Mouse (Mus musculus): Measurements from ENCODE around the gene Rnase2b. TPM values are rescaled to one million over a fixed set of nuclear protein-coding genes. Genes with fewer than 3 reads are reported as not detected.
"Not testable (repeated sequence)": the region's sequence is repeated elsewhere in the genome, so short reads cannot be mapped to it uniquely, and the experiment has no call there.

Gene Rnase2b
- not detected for total RNA-seq (2021)

DNA sequence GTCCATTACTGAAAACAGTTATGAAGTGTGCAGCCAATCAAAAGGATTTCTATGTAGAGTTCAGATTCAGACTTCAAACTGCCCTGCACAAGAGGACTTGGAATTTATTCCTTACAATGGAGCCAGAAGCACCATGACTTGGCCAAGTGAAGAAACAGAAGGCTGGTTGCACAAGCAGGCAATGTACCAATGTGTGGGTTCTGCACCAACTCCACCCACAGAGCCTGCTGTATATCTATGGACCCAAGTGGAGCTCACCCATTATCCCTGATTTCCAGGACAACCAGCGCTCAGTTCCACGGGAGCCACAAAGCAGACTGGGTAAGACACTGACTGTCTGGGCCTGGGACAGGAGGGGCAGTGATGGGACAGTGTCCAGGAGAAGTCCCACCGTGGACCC is at the start of gene Rnase2b:
Gene Rnase2b, plus strand, starts transcription at position 285 of the 400 bp plus-strand sequence.
- intact Hi-C loops (cut with DNase I): not testable (repeated sequence)
- peak in 1 of 2 experiments; percentile 30 for DNase-seq (ENCODE audit: low spot score in 2 of 2)

DNA sequence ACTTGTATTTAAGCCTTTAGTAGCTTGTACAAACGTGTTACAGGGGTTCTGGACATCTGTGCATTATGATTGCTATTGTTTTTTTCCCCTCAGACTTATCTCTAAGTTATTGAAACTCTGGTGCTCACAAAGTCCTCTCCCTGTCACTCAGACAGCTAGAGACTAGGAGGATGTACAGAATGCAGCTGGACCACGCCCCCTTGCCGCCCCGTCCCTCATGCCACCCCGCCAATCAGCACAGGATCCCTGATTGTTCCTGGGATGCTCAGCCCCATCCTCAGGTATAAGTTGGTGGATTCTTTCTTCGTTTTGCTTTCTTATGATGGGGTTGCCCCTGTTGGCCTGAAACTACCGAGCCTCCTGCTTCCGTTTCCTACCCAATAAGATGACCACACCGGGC is 48.6 kb upstream of the Rnase2b start:
- DNase-seq (ENCODE audit: low spot score in 2 of 2): no peak

DNA sequence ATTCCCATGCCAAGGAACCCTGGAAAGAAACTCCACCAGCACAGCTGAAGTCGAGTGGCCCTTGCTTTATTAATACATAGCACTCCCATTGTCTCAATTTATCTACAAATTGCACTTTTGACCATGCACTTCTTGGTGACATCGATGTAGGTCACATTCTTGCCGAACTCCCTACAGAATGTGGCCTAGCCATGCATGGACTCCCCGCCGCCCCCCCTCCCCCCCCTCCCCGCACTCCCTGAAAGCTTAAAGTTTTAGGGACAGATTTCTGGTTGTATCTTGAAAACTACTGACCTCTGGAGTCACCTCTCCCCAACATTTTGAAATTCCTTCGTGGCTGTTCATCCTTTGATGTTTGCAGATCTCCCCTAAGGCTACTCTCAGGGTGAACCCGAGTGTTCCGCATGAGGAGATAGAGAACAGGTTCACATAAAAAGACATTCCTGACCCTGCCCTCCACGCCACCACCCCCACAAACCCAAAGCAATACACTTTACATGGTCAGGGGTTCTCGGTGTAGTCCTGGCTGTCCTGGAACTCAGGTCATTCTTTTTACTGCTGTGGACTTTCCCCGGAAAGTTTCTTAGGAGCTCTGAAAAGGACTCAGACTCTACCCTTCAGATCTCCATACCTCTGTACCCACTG is 48.0 kb upstream of the Rnase2b start, which contains the start of gene Eddm3b:
Gene Eddm3b, plus strand, starts transcription at position 511 of the 645 bp plus-strand sequence.
- intact Hi-C loops (cut with DNase I): loop anchor here (10.0 kb wide), 1 partner anchor 731 kb away; no protein-coding TSS in a partner anchor
- no peak for DNase-seq (ENCODE audit: low spot score in 2 of 2)

More for the DNA sequence above, 48.6 kb upstream of the Rnase2b start:
- intact Hi-C loops (cut with DNase I): loop anchor here (10.0 kb wide), 1 partner anchor 731 kb away; no protein-coding TSS in a partner anchor

DNA sequence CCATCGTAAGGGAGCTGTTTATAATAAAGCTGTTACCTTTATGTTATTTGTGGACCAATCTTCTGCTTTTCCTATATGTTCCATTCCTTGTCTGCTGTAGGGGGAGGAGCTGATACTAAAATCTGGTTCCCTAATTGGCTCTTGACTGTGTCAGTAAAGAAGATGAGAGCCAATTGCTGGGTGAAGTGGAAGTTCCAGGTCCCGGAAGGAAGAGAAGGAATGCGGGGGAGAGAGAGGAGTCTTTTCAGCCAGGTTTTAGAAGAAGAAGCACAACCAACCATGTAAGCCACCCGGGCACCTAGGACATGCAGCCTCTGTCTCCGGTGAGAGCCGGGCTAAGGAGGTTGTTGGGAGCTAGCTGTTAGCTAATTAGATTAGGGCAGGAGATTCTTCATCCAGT is 36.4 kb upstream of the Rnase2b start:
- no peak for DNase-seq (ENCODE audit: low spot score in 2 of 2)
- intact Hi-C loops (cut with DNase I): no loop called here

DNA sequence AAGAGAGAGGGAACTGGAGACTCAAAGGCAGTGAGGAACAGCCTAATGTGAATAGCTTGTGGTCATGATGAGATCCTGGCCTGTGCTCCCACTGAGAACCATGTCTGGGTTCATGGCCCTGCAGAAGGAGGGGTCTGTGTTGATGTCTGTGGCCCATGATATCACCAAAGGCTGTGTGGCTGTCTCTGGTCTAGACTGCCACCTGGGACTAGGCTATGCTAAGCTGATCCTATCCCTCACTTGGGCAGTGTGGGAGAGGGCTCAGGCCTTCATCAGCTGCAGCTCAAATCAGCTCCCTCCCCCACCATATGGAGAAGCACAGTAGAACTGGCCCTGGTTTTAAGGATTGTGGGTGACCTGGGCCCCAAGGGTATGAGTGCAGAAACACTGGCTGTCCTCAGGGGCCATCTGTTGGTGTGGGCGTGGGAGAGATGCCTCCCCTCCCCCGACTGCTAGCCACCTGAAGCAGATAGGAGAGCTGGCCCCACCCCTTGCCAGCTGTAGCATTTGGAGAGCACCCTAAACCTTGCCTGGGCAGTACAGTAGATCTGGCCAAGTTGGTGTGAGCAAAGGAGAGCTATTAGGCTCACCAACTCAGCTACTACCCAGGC is 34.3 kb upstream of the Rnase2b start:
- intact Hi-C loops (cut with DNase I): no loop called here
- no peak for DNase-seq (ENCODE audit: low spot score in 2 of 2)

DNA sequence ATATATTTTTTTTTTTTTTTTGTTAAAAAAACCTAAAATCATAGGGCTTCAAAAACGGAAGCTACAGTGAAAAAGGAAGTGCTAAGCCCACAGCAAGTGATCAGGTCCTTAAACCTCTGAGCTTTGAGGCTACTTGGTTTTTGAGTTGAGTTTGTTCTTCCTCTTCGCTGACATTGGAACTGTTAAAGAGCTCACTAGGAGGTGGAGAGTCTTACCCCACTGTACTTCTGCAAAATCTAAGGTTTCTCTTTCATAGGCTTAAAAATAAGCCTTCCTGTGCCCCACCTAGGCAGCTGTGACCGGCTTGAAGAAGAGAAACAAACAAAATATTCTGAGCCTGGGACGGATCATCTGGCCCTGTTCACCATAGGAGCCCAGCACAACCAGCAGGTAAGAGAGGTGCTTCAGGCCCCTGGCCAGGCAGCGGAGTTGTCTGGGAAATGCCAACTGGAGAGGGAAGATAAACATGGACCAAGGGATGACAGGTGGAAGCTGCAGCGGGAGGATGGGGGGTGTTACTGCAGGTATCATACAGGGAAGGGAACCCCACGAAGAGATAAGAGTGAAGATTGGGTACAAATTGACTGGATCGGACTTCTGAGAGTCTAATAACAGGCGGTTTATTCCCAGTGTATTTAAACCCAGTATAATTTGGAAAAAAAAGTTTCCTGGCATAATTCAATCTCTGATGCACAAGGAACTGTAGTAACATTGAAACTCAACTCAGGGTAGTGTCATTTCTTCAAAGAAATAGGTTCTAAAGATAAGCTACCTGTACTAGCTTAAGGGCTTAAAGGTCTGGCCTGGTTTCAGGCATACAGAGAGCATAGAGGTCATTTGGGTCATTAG is 33.1 kb upstream of the Rnase2b start:
- DNase-seq (ENCODE audit: low spot score in 2 of 2): no peak
- intact Hi-C loops (cut with DNase I): no loop called here

DNA sequence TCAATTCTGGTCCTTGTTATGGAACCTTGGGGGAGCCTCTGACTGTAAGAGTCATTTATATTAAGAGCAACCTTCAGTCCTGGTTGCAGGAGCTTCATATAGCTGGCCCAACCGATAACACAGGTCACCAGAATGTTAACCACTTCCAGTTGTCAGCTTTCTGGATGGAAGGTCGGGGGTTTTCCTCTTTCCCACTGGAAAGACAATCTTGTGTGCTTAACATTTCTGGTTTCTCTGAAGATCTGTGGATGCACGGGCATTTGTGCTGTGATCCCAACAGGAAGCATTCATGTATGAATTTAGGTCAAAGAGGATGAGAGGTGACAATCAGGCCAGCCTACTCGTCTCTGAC is 32.5 kb upstream of the Rnase2b start:
- no peak for DNase-seq (ENCODE audit: low spot score in 2 of 2)
- intact Hi-C loops (cut with DNase I): no loop called here

DNA sequence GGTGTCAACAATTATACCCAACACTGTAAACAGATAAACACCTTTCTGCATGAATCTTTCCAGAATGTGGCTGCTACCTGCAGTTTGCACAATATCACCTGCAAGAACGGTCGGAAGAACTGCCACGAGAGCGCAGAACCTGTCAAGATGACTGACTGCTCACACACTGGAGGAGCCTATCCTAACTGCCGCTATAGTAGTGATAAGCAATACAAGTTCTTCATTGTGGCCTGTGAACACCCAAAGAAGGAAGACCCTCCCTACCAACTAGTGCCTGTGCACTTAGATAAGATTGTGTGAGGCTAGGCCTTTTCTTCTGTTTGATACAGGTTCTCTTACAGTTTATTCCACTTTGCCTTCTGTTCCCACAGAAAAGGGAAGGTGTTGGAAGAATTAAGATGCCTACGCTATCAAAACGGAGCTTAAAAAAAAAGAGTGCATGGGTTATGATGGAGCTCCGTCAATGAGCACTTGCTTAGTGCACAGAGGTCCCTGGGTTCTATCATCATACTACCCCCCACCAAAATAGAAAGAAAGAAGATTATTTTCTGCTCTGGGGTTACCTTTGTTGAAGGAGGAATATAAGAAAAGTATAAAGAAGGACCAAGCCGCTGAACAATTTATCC is 31.6 kb upstream of the Rnase2b start:
- intact Hi-C loops (cut with DNase I): no loop called here
- DNase-seq (ENCODE audit: low spot score in 2 of 2): no peak

DNA sequence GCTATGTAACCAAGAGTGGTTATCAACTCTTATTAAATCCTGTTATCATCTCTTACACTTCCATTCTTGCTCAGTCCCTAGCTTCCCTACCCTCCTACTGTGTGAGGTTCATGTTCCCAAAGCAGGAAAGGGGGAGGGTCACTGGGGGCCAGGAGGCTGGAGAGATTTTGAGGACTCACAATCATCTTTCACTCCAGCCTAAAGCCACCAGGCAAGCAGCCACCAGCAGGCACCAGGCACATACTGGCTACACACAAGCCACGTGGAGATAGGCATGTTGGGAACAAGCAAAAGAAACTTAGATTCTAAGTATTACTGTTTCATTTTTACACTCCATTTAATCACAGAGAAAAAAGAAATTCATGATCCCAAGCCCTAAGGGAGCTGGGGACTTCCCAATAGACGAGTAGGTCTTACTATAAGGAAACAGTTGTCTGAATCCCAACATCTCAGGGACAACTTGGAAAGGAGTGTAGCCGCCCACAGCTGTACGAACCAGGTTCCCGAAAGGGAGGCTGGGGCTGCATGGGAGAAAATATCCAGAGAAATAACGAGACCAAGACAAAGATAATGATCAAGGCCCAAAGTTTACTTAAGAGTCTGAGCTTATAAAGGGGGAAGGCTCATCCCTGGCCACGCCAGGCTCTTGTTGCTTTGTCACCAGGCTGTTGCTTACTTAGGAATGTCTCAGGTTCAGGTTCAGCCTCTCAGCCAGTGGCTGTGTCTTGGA is 30.8 kb upstream of the Rnase2b start:
- no peak for DNase-seq (ENCODE audit: low spot score in 2 of 2)
- intact Hi-C loops (cut with DNase I): no loop called here

DNA sequence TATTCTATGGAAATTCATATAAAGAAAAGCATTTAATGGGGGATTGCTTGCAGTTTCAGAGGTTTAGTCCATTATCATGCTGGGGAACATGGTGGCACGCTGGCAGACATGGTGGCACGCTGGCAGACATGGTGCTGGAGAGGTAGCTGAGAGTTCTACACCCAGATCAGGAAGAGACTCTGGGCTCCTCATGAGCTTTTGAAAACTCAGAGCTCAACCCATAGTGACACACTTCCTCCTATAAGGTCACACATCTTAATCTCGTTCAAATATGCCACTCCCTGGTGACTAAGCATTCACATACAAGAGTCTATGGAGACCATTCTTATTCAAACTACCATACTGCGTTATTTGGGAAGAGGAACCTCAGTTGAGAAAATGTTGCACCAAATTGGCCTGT is 29.7 kb upstream of the Rnase2b start:
- DNase-seq (ENCODE audit: low spot score in 2 of 2): no peak
- intact Hi-C loops (cut with DNase I): no loop called here

DNA sequence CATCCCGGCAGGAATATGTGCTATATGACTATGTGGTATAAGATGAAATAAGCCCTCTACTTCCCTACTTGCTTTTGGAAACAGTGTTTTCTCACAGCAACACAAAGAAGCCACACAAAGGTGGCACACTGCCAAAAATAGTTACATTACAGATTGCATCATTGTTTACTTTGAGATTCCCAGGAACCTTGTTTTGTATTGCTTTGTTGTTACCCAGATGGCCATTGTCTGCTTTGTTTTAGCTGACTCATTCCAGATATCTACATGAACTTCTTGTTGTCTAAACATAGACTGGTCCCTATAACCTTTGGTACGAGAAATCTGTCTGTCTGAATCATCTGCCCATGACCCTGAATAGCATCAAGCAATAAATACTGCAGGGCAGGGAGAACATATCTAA is 21.7 kb upstream of the Rnase2b start:
- intact Hi-C loops (cut with DNase I): no loop called here

DNA sequence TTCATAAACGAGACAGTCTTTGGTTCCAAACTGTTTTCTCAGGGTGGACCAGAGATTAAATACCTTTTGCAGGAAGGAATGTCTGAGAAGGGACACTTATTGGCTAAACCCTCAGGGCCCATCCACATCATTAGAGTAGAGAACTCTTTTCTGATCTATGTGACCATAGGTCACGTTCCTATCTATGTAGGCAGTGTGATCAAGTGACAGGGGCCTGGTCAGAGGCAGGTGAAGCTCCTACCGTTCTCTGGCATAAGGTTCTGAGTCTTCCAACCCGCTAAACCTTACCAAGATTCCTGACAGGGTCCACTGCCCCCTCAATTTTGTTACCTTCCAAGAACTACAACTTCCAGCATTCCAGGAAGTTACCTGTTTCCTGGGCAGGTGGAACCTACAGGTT is 19.9 kb upstream of the Rnase2b start:
- intact Hi-C loops (cut with DNase I): no loop called here
- no peak for DNase-seq (ENCODE audit: low spot score in 2 of 2)

More for the DNA sequence above, 21.7 kb upstream of the Rnase2b start:
- DNase-seq (ENCODE audit: low spot score in 2 of 2): no peak

DNA sequence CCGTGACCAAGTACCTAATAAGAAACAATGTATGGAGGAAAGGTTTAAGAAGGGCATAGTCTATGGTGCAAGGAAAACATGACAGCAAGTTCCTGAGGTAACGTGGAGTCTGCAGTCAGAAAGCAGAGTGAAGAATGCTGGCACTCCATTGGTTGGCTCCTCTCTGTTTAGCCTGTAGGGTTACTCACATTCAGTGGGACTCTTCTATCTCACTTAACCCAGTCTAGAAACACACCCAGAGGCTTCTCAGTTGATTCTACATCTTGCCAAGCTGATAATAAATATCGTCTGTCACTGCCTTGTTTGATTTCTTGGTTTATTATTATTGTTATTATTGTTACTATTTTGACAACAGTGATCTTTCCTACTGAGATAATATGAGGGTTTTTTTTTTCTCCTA is 19.5 kb upstream of the Rnase2b start:
- intact Hi-C loops (cut with DNase I): no loop called here
- DNase-seq (ENCODE audit: low spot score in 2 of 2): no peak

DNA sequence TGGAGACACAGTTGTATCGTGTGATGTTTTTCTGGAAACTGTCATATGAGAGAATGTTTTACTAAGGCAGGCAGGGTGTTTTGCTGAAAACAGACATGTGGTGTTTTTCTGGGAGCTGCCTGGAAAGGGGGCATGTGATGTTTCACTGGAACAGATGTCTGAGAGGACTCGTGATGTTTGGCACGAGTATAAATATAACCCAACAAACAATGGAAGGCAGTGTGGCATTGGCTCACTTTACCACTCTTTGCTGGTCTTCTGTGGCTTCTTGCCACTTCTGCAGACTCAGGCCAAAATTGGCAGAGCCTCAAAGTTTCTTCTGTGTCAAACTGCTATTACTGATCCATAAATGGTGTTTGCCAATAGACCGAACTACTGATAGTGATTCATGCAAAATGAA is 18.8 kb upstream of the Rnase2b start:
- intact Hi-C loops (cut with DNase I): no loop called here
- peak; percentile 14 to 28 for DNase-seq (ENCODE audit: low spot score in 2 of 2)

DNA sequence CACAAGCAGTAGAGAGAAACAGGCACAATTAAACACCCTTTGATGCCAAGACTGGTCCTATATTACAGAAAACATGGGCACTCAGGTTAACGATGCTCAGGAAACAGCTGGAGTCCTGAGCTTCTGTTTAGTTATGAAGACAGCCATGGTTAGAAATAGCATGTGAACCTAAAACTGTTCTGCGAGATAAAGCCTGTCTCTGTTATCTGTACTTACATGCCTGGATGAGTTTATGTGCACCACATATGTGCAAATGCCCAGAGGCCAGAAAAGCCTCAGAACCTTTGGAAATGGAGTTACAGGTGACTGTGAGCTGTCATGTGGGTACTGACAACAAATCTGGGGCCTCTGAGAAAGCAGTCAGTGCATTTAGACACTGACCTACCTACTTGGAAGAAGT is 18.1 kb upstream of the Rnase2b start:
- intact Hi-C loops (cut with DNase I): no loop called here
- no peak for DNase-seq (ENCODE audit: low spot score in 2 of 2)

DNA sequence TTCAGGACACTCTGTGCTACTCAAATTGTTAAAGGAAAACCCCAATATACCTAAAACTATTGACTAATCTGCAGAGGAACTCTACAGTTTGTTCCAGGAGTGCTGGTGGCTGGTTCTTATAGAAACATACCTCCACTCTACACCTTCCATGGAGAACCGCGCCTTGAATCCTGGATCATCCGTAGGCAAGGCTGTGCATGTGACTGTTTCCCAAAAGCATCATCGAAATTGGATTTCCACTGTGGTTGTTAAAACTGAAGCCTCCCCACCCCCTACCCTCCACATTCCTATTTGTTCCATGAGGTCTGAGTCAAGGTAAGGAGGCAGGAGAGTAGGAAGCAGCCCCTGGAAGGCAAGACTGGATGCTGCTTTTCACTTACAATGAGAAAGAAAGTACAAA is 17.6 kb upstream of the Rnase2b start:
- intact Hi-C loops (cut with DNase I): no loop called here

DNA sequence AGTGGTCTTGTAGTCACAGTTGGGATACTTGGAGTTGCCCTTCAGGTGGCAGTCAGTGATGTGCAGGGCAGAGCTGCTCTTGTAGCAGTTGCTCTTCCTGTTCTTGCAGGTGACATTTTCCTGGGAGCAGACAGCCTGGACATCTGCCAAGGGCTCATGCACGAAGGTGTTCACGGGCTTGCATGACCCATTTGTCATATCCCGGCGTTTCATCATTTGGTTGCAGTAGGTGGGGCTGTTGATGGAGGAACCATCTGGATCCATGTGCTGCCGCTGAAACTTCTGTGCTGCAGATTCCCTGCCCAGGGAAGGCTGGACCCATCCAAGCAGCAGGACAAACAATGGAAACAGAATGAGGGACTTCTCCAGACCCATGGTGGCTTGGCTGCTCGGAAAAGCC is 16.5 kb upstream of the Rnase2b start:
- intact Hi-C loops (cut with DNase I): no loop called here
- no peak for DNase-seq (ENCODE audit: low spot score in 2 of 2)

More for the DNA sequence above, 17.6 kb upstream of the Rnase2b start:
- no peak for DNase-seq (ENCODE audit: low spot score in 2 of 2)

DNA sequence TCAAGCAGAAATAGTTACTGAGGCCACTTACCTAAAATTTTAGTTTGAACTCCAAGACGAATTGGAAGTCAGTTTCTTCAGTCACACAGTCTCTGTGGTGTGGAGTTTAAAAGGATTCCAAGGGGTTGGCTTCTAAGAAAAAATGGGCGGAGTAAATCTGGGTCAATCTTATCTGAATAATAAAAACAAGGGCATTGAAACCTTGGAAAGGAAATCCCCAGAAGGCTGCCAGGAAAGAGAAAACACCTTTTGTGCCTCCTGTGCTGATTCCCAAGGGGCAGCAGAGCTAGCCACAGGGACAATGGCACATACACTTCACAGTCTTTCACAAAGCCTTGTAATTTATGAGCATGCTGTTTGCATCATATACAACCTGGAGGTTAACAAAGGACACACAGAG is 15.4 kb upstream of the Rnase2b start, which contains the start of gene Rnase1:
Gene Rnase1, minus strand, starts transcription at position 101 of the 400 bp plus-strand sequence.
- intact Hi-C loops (cut with DNase I): no loop called here
- no peak for DNase-seq (ENCODE audit: low spot score in 2 of 2)

DNA sequence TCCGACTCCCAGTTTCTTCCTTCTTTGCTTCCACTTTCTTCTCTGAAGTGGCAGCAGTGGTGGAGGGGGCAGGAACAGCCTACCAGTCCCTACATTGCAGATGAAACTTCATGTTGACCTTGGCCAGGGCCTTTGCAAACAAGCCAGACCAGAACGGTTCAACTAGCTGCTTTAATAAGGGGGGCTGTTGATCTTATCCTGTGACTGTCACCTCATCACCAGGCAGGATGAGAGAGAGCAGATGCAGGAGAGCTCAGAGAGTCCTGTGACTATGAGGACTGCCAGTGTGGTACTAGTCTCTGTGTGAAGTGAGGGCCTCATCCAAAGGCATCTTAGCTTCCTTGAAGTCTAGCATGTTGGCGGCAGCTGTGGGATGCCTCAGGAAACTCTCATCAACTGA is 14.1 kb upstream of the Rnase2b start:
- intact Hi-C loops (cut with DNase I): no loop called here
- no peak for DNase-seq (ENCODE audit: low spot score in 2 of 2)

Measured in left cerebral cortex, postnatal 25 days (tissue).